ENCODE assay signal across 25 mouse cellular contexts in the genomic region with DNA sequence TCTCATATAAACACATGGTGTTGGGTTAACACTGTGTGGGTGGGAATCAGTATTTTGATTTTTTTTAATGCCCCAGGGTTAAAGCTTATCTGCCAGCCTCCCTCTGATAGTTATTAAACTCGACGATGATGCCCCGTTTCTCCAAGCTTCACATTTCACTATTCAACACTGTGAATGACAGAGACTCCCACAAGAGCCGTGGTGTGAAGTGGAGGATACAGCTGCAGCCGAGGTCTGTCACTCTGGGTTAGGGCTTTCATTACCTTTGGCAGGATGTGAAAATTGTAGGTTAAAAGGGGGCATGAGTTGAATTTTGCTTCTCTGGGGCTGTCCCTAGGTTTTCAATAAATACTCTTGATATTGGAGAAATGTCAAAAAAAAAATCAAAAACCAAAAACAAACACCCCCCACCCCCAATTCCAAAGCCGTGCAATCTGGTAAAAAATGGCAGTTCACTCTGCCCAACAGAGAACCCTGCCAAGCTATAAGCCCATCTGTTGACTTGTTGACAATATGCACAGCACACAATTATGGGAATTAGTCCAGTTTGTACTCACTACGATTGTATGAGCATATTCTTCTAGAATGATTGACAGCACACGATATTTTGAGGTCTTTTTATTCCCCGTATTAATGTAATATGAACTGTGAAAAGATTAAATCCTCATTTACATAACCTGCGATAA.
DNase-seq lines count a peak whose midpoint lies in the region; ATAC-seq lines count a peak whose summit lies in the region.
"Had no signal": no experiment of that assay in that cellular context is flagged by ENCODE, and none has a peak within 500 bp of the region (broad histone marks: within the 10 kb centered on the region; RNA-seq: fewer than 3 reads in every experiment).

No protein-coding gene starts in this region.

- no peak for DNase-seq in forebrain, embryonic 11.5 days (ENCODE audit: low spot score)
- peak; percentile 35 for DNase-seq in midbrain, embryonic 14.5 days
- DNase-seq in midbrain, embryonic 11.5 days (ENCODE audit: low spot score, missing footprints): no peak
- DNase-seq: adrenal gland, postnatal 25 days; B cell, adult 2 months; cerebellum, adult 9-10 months; gastrocnemius, postnatal 10 days; heart, postnatal 36 days; kidney, adult 9 months; kidney, postnatal 10 days; liver, embryonic 13.5 days; lung, adult 2 months; lung, postnatal 10 days; right cerebral cortex, postnatal 25 days had no signal

- H3K9me3 ChIP-seq in forebrain, embryonic 15.5 days: no peaks in the 10 kb centered on the region
- no peaks in the 10 kb centered on the region for H3K9me3 ChIP-seq in forebrain, embryonic 11.5 days (ENCODE audit: control insufficient read depth, low read length)
- no peaks in the 10 kb centered on the region for H3K9me3 ChIP-seq in midbrain, embryonic 14.5 days (ENCODE audit: control insufficient read depth, low read length)
- H3K9me3 ChIP-seq in midbrain, embryonic 11.5 days (ENCODE audit: control insufficient read depth, low read length): no peaks in the 10 kb centered on the region
- H3K9me3 ChIP-seq in midbrain, embryonic 15.5 days: no peaks in the 10 kb centered on the region
- H3K9me3 ChIP-seq: embryonic facial prominence, embryonic 13.5 days; hindbrain, embryonic 12.5 days; limb, embryonic 10.5 days; limb, embryonic 15.5 days; liver, embryonic 13.5 days; stomach, embryonic 15.5 days had no signal

- H3K4me1 ChIP-seq in forebrain, embryonic 15.5 days: peaks cover 27% of the 10 kb centered on the region
- H3K4me1 ChIP-seq in forebrain, embryonic 11.5 days (replicated peaks; ENCODE audit: control insufficient read depth, insufficient read depth, low read length): no peaks in the 10 kb centered on the region
- no peaks in the 10 kb centered on the region for H3K4me1 ChIP-seq in midbrain, embryonic 14.5 days (ENCODE audit: control insufficient read depth, insufficient read depth, low read length)
- H3K4me1 ChIP-seq in midbrain, embryonic 11.5 days (ENCODE audit: control insufficient read depth, insufficient read depth, low read length): no peaks in the 10 kb centered on the region
- H3K4me1 ChIP-seq in midbrain, embryonic 15.5 days: no peaks in the 10 kb centered on the region; the same call in 1 of the 2 replicates
- H3K4me1 ChIP-seq: embryonic facial prominence, embryonic 13.5 days; limb, embryonic 15.5 days; liver, embryonic 13.5 days; stomach, embryonic 15.5 days had no signal

- H3K4me2 ChIP-seq in forebrain, embryonic 15.5 days (replicated peaks): 0 out of 2 replicates have a peak overlapping the region, but pooled peaks have one; percentile 6
- no peak overlapping the region for H3K4me2 ChIP-seq in forebrain, embryonic 11.5 days (ENCODE audit: low read depth, low read length, severe bottlenecking)
- H3K4me2 ChIP-seq in midbrain, embryonic 14.5 days (ENCODE audit: low read length): no peak overlapping the region
- no peak overlapping the region for H3K4me2 ChIP-seq in midbrain, embryonic 11.5 days
- H3K4me2 ChIP-seq in midbrain, embryonic 15.5 days: no peak overlapping the region
- H3K4me2 ChIP-seq: embryonic facial prominence, embryonic 13.5 days; heart, embryonic 15.5 days; hindbrain, embryonic 12.5 days; limb, embryonic 15.5 days; liver, embryonic 13.5 days; stomach, embryonic 15.5 days had no signal

- peak; percentile 82 for ATAC-seq in forebrain, embryonic 15.5 days (replicated peaks)
- no peak for ATAC-seq in forebrain, embryonic 11.5 days (replicated peaks; ENCODE audit: low FRiP score)
- no peak for ATAC-seq in midbrain, embryonic 14.5 days (ENCODE audit: low FRiP score, low TSS enrichment)
- no peak for ATAC-seq in midbrain, embryonic 11.5 days (ENCODE audit: low FRiP score)
- ATAC-seq in midbrain, embryonic 15.5 days (replicated peaks): peak; percentile 69
- no peak for ATAC-seq in inflammation-experienced regulatory T-cells, adult 6 months
- ATAC-seq: intestine, embryonic 16.5 days had no signal

- 0 out of 2 replicates have a peak overlapping the region, but pooled peaks have one; percentile 46 for H3K27ac ChIP-seq in forebrain, embryonic 15.5 days (replicated peaks)
- no peak overlapping the region for H3K27ac ChIP-seq in forebrain, embryonic 11.5 days (ENCODE audit: low read depth, low read length)
- H3K27ac ChIP-seq in midbrain, embryonic 14.5 days (replicated peaks; ENCODE audit: low read depth, low read length): no peak overlapping the region
- no peak overlapping the region for H3K27ac ChIP-seq in midbrain, embryonic 11.5 days (ENCODE audit: low read depth, low read length)
- no peak overlapping the region for H3K27ac ChIP-seq in midbrain, embryonic 15.5 days
- H3K27ac ChIP-seq: embryonic facial prominence, embryonic 13.5 days; heart, embryonic 15.5 days; hindbrain, embryonic 12.5 days; limb, embryonic 10.5 days; limb, embryonic 15.5 days; liver, embryonic 13.5 days; macrophage; stomach, embryonic 15.5 days had no signal

- no peak overlapping the region for H3K9ac ChIP-seq in forebrain, embryonic 15.5 days (replicated peaks)
- no peak overlapping the region for H3K9ac ChIP-seq in forebrain, embryonic 11.5 days (ENCODE audit: low read length)
- no peak overlapping the region for H3K9ac ChIP-seq in midbrain, embryonic 14.5 days (replicated peaks; ENCODE audit: low read length)
- no peak overlapping the region for H3K9ac ChIP-seq in midbrain, embryonic 11.5 days (ENCODE audit: low read length)
- H3K9ac ChIP-seq in midbrain, embryonic 15.5 days: no peak overlapping the region
- H3K9ac ChIP-seq: embryonic facial prominence, embryonic 13.5 days; heart, embryonic 15.5 days; hindbrain, embryonic 12.5 days; limb, embryonic 15.5 days; liver, embryonic 13.5 days; stomach, embryonic 15.5 days had no signal

- WGBS in forebrain, embryonic 15.5 days: 42% methylated on average over 10 of the region's 10 CpGs
- 77% methylated on average over 10 of the region's 10 CpGs for WGBS in forebrain, embryonic 11.5 days
- WGBS in midbrain, embryonic 14.5 days: 38% methylated on average over 10 of the region's 10 CpGs
- WGBS in midbrain, embryonic 11.5 days: 86% methylated on average over 10 of the region's 10 CpGs
- 38% methylated on average over 10 of the region's 10 CpGs for WGBS in midbrain, embryonic 15.5 days

- no peaks in the 10 kb centered on the region for H3K36me3 ChIP-seq in forebrain, embryonic 15.5 days
- no peaks in the 10 kb centered on the region for H3K36me3 ChIP-seq in forebrain, embryonic 11.5 days (ENCODE audit: control insufficient read depth, insufficient read depth, low read length)
- H3K36me3 ChIP-seq in midbrain, embryonic 14.5 days (ENCODE audit: control insufficient read depth, insufficient read depth, low read length): no peaks in the 10 kb centered on the region
- H3K36me3 ChIP-seq in midbrain, embryonic 11.5 days (ENCODE audit: control insufficient read depth, insufficient read depth, low read length): no peaks in the 10 kb centered on the region
- H3K36me3 ChIP-seq in midbrain, embryonic 15.5 days (replicated peaks): no peaks in the 10 kb centered on the region
- H3K36me3 ChIP-seq: embryonic facial prominence, embryonic 13.5 days; heart, embryonic 15.5 days; hindbrain, embryonic 12.5 days; limb, embryonic 10.5 days; limb, embryonic 15.5 days; liver, embryonic 13.5 days; stomach, embryonic 15.5 days had no signal

- H3K4me3 ChIP-seq in forebrain, embryonic 15.5 days: no peak overlapping the region
- no peak overlapping the region for H3K4me3 ChIP-seq in forebrain, embryonic 11.5 days (ENCODE audit: low read depth, low read length)
- H3K4me3 ChIP-seq in midbrain, embryonic 14.5 days (replicated peaks; ENCODE audit: low read depth, low read length): no peak overlapping the region
- no peak overlapping the region for H3K4me3 ChIP-seq in midbrain, embryonic 11.5 days (ENCODE audit: low read depth, low read length)
- no peak overlapping the region for H3K4me3 ChIP-seq in midbrain, embryonic 15.5 days
- H3K4me3 ChIP-seq: embryonic facial prominence, embryonic 13.5 days; heart, embryonic 15.5 days; hindbrain, embryonic 12.5 days; limb, embryonic 10.5 days; limb, embryonic 15.5 days; liver, embryonic 13.5 days; stomach, embryonic 15.5 days had no signal

- no peaks in the 10 kb centered on the region for H3K27me3 ChIP-seq in forebrain, embryonic 15.5 days
- H3K27me3 ChIP-seq in forebrain, embryonic 11.5 days (ENCODE audit: control insufficient read depth, insufficient read depth, low read length): no peaks in the 10 kb centered on the region
- no peaks in the 10 kb centered on the region for H3K27me3 ChIP-seq in midbrain, embryonic 14.5 days (ENCODE audit: control insufficient read depth, insufficient read depth, low read length)
- H3K27me3 ChIP-seq in midbrain, embryonic 11.5 days (ENCODE audit: control insufficient read depth, insufficient read depth, low read length): no peaks in the 10 kb centered on the region
- H3K27me3 ChIP-seq in midbrain, embryonic 15.5 days (replicated peaks): no peaks in the 10 kb centered on the region
- H3K27me3 ChIP-seq: embryonic facial prominence, embryonic 13.5 days; heart, embryonic 15.5 days; hindbrain, embryonic 12.5 days; limb, embryonic 15.5 days; liver, embryonic 13.5 days; stomach, embryonic 15.5 days had no signal

Comparison
In these comparisons a context has a peak if more than half of its experiments do, and no peak if none do; other contexts are left out.
1. ATAC-seq: peak in forebrain, embryonic 15.5 days (single experiment) and midbrain, embryonic 15.5 days (single experiment); none in forebrain, embryonic 11.5 days (single experiment), midbrain, embryonic 14.5 days (single experiment), midbrain, embryonic 11.5 days (single experiment) and inflammation-experienced regulatory T-cells, adult 6 months (single experiment).